8 mouse cellular contexts compared by ENCODE assay signal in the genomic region with DNA sequence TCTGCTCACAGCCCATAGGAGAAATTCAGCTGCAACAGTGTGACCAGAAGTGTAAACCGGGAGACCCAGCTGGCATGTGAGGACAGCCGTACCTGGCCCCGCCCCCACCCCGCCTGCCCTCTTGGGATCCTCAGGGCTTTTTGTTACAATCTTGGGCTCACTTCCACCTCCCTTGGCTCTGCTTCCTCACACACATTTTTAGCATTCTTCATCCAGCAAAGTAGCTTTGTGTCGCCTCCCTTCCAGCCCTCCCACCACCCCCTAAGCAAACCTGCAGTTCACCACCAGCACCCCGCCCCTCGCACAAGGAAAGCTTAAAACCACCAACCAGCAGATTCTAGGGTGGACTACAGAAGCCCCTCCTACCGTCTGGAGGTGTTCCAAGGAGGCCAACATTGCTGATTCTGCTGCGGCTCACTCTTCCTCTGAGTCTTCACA.
A peak's percentile ranks its signal among the peaks of the same experiment; 100 is the strongest.
DNase-seq lines count a peak whose midpoint lies in the region; ATAC-seq and TF ChIP-seq lines count a peak whose summit lies in the region.

No protein-coding gene starts in this region.

- 25% methylated on average over 9 of the region's 9 CpGs for WGBS in forebrain, embryonic 13.5 days
- WGBS in forebrain, postnatal 0 days, result 31% methylated on average over 9 of the region's 9 CpGs
- 32% methylated on average over 9 of the region's 9 CpGs for WGBS in hindbrain, embryonic 12.5 days
- 9% methylated on average over 9 of the region's 9 CpGs for WGBS in limb, embryonic 15.5 days

- H3K9me3 ChIP-seq in forebrain, embryonic 13.5 days (replicated peaks), result no peaks in the 10 kb centered on the region
- H3K9me3 ChIP-seq in forebrain, postnatal 0 days (ENCODE audit: low read length), result no peaks in the 10 kb centered on the region
- H3K9me3 ChIP-seq in hindbrain, embryonic 12.5 days (replicated peaks), result no peaks in the 10 kb centered on the region
- H3K9me3 ChIP-seq in limb, embryonic 15.5 days, result no peaks in the 10 kb centered on the region

- no peak overlapping the region for H3K27ac ChIP-seq in forebrain, embryonic 13.5 days
- H3K27ac ChIP-seq in forebrain, postnatal 0 days (ENCODE audit: low read depth, low read length), result no peak overlapping the region
- H3K27ac ChIP-seq in hindbrain, embryonic 12.5 days, result peak overlapping the region; percentile 30; the same call in 1 of the 2 replicates
- H3K27ac ChIP-seq in limb, embryonic 15.5 days, result peak overlapping the region; percentile 60

- H3K4me1 ChIP-seq in forebrain, embryonic 13.5 days, result no peaks in the 10 kb centered on the region
- no peaks in the 10 kb centered on the region for H3K4me1 ChIP-seq in forebrain, postnatal 0 days (ENCODE audit: insufficient read depth)
- 0 out of 2 replicates have a peak, but pooled peaks cover 6% of the 10 kb centered on the region for H3K4me1 ChIP-seq in hindbrain, embryonic 12.5 days
- H3K4me1 ChIP-seq in limb, embryonic 15.5 days, result peaks cover 15% of the 10 kb centered on the region

- no peak overlapping the region for H3K4me2 ChIP-seq in forebrain, embryonic 13.5 days
- no peak overlapping the region for H3K4me2 ChIP-seq in forebrain, postnatal 0 days (ENCODE audit: low read depth)
- H3K4me2 ChIP-seq in hindbrain, embryonic 12.5 days (replicated peaks), result no peak overlapping the region
- peak overlapping the region; percentile 37 for H3K4me2 ChIP-seq in limb, embryonic 15.5 days

- no peak overlapping the region for H3K4me3 ChIP-seq in forebrain, embryonic 13.5 days
- H3K4me3 ChIP-seq in forebrain, postnatal 0 days (ENCODE audit: low read depth, low read length), result no peak overlapping the region
- H3K4me3 ChIP-seq in hindbrain, embryonic 12.5 days, result no peak overlapping the region
- H3K4me3 ChIP-seq in limb, embryonic 15.5 days, result no peak overlapping the region

- peak; percentile 43 for ATAC-seq in forebrain, embryonic 13.5 days
- ATAC-seq in forebrain, postnatal 0 days, result no peak
- ATAC-seq in hindbrain, embryonic 12.5 days (ENCODE audit: low FRiP score), result no peak
- peak; percentile 57; the same call in 1 of the 2 replicates for ATAC-seq in limb, embryonic 15.5 days (ENCODE audit: insufficient number of reproducible peaks, low FRiP score, low TSS enrichment, low read depth)

- no peak overlapping the region for H3K9ac ChIP-seq in forebrain, embryonic 13.5 days
- H3K9ac ChIP-seq in forebrain, postnatal 0 days, result no peak overlapping the region
- no peak overlapping the region for H3K9ac ChIP-seq in hindbrain, embryonic 12.5 days
- H3K9ac ChIP-seq in limb, embryonic 15.5 days, result no peak overlapping the region

- no peak for DNase-seq in forebrain, postnatal 0 days
- peak; percentile 100 for DNase-seq in R1 (ENCODE audit: low read depth, low spot score)
- peak; percentile 77 for DNase-seq in testis, postnatal 10 days (ENCODE audit: low spot score)
- DNase-seq in frontal cortex, postnatal 10 days (ENCODE audit: low spot score in 2 of 2), result no peak
- DNase-seq in adrenal gland, postnatal 4 days (ENCODE audit: low spot score in 2 of 2), result no peak

- no peaks in the 10 kb centered on the region for H3K27me3 ChIP-seq in forebrain, embryonic 13.5 days
- H3K27me3 ChIP-seq in forebrain, postnatal 0 days (ENCODE audit: insufficient read depth, low read length), result no peaks in the 10 kb centered on the region
- H3K27me3 ChIP-seq in hindbrain, embryonic 12.5 days, result no peaks in the 10 kb centered on the region
- no peaks in the 10 kb centered on the region for H3K27me3 ChIP-seq in limb, embryonic 15.5 days

- TF ChIP-seq CTCF in forebrain, postnatal 0 days (IDR thresholded peaks at IDR 0.05; ENCODE audit: low read depth), result no peak

- H3K36me3 ChIP-seq in forebrain, embryonic 13.5 days (ENCODE audit: poor library complexity, severe bottlenecking), result no peaks in the 10 kb centered on the region
- no peaks in the 10 kb centered on the region for H3K36me3 ChIP-seq in forebrain, postnatal 0 days (ENCODE audit: insufficient read depth)
- H3K36me3 ChIP-seq in hindbrain, embryonic 12.5 days, result no peaks in the 10 kb centered on the region
- H3K36me3 ChIP-seq in limb, embryonic 15.5 days, result no peaks in the 10 kb centered on the region

Comparison
In these comparisons a context has a peak if more than half of its experiments do, and no peak if none do; other contexts are left out.
1. ATAC-seq: peak in forebrain, embryonic 13.5 days (single experiment) and limb, embryonic 15.5 days (single experiment); none in forebrain, postnatal 0 days (single experiment) and hindbrain, embryonic 12.5 days (single experiment).
2. H3K27ac ChIP-seq: peak in hindbrain, embryonic 12.5 days (single experiment) and limb, embryonic 15.5 days (single experiment); none in forebrain, embryonic 13.5 days (single experiment) and forebrain, postnatal 0 days (single experiment).
3. DNase-seq: peak in R1 (single experiment) and testis, postnatal 10 days (single experiment); none in forebrain, postnatal 0 days (single experiment), frontal cortex, postnatal 10 days (0 of 2) and adrenal gland, postnatal 4 days (0 of 2).